Mouse (Mus musculus): ENCODE measurements at regions not wholly inside any gene's neighbourhood (a gene's known extent, or its start where the extent isn't known, plus 50 kb on each side); places are given as distances from the start of the nearest gene placed in this dataset.

- Histone ChIP-seq H3K27me3 (ENCODE audit: control insufficient read depth, insufficient read depth, low read length) (no peaks in the 10 kb centered on the region), H3K4me2 (ENCODE audit: low read length) (no peak overlapping the region), H3K4me1 (ENCODE audit: control insufficient read depth in 2 of 2, insufficient read depth in 2 of 2, low read length in 2 of 2) (no peaks in the 10 kb centered on the region), H3K36me3 (ENCODE audit: control insufficient read depth, insufficient read depth, low read length) (no peaks in the 10 kb centered on the region), H3K9ac (ENCODE audit: low read length) (no peak overlapping the region), H3K4me3 (ENCODE audit: control insufficient read depth in 1 of 2, insufficient read depth in 1 of 2, low read depth in 1 of 2, low read length in 2 of 2) (no peak overlapping the region), H3K27ac (replicated peaks in 1 of 2; ENCODE audit: control insufficient read depth in 1 of 2, insufficient read depth in 1 of 2, low read depth in 2 of 2, low read length in 2 of 2) (no peak overlapping the region), H3K9me3 (ENCODE audit: control insufficient read depth, low read length) (peaks cover 6% of the 10 kb centered on the region; the same call in 1 of the 2 replicates)
- ATAC-seq (ENCODE audit: insufficient number of reproducible peaks, insufficient read depth, low FRiP score, low read depth), result no peak
- whole genome bisulfite sequencing, result 44% methylated on average over 4 of the region's 4 CpGs
These were observed 226.6 kb upstream of the Cwc22 start for GRCm38 (mm10) chr2:78172819-78173218.

GRCm38 (mm10) chr2:78170162-78170747, 224.1 kb upstream of the Cwc22 start:
- H3K9ac ChIP-seq (ENCODE audit: low read length), result no peak overlapping the region
- no peak for ATAC-seq (ENCODE audit: insufficient number of reproducible peaks, insufficient read depth, low FRiP score, low read depth)
- no peaks in the 10 kb centered on the region for H3K4me1 ChIP-seq (ENCODE audit: control insufficient read depth in 2 of 2, insufficient read depth in 2 of 2, low read length in 2 of 2)
- H3K27me3 ChIP-seq (ENCODE audit: control insufficient read depth, insufficient read depth, low read length), result no peaks in the 10 kb centered on the region
- H3K36me3 ChIP-seq (ENCODE audit: control insufficient read depth, insufficient read depth, low read length), result no peaks in the 10 kb centered on the region
- H3K4me3 ChIP-seq (ENCODE audit: control insufficient read depth in 1 of 2, insufficient read depth in 1 of 2, low read depth in 1 of 2, low read length in 2 of 2), result no peak overlapping the region
- H3K27ac ChIP-seq (replicated peaks in 1 of 2; ENCODE audit: control insufficient read depth in 1 of 2, insufficient read depth in 1 of 2, low read depth in 2 of 2, low read length in 2 of 2), result no peak overlapping the region
- H3K4me2 ChIP-seq (ENCODE audit: low read length), result no peak overlapping the region
- H3K9me3 ChIP-seq (ENCODE audit: control insufficient read depth, low read length), result no peaks in the 10 kb centered on the region
- 75% methylated on average over 6 of the region's 6 CpGs for WGBS

GRCm38 (mm10) chr2:78165429-78165828, 219.3 kb upstream of the Cwc22 start:
- Histone ChIP-seq H3K4me2 (ENCODE audit: low read length) (no peak overlapping the region), H3K36me3 (ENCODE audit: control insufficient read depth, insufficient read depth, low read length) (no peaks in the 10 kb centered on the region), H3K4me1 (ENCODE audit: control insufficient read depth in 2 of 2, insufficient read depth in 2 of 2, low read length in 2 of 2) (no peaks in the 10 kb centered on the region), H3K9ac (ENCODE audit: low read length) (no peak overlapping the region), H3K4me3 (ENCODE audit: control insufficient read depth in 1 of 2, insufficient read depth in 1 of 2, low read depth in 1 of 2, low read length in 2 of 2) (no peak overlapping the region), H3K27me3 (ENCODE audit: control insufficient read depth, insufficient read depth, low read length) (no peaks in the 10 kb centered on the region), H3K9me3 (ENCODE audit: control insufficient read depth, low read length) (no peaks in the 10 kb centered on the region), H3K27ac (replicated peaks in 1 of 2; ENCODE audit: control insufficient read depth in 1 of 2, insufficient read depth in 1 of 2, low read depth in 2 of 2, low read length in 2 of 2) (no peak overlapping the region)
- 80% methylated on average over 13 of the region's 13 CpGs for WGBS
- ATAC-seq (ENCODE audit: insufficient number of reproducible peaks, insufficient read depth, low FRiP score, low read depth), result no peak

GRCm38 (mm10) chr2:78159877-78160485, 213.8 kb upstream of the Cwc22 start:
- Histone ChIP-seq H3K27ac (replicated peaks in 1 of 2; ENCODE audit: control insufficient read depth in 1 of 2, insufficient read depth in 1 of 2, low read depth in 2 of 2, low read length in 2 of 2) (no peak overlapping the region), H3K9ac (ENCODE audit: low read length) (no peak overlapping the region), H3K27me3 (ENCODE audit: control insufficient read depth, insufficient read depth, low read length) (no peaks in the 10 kb centered on the region), H3K9me3 (ENCODE audit: control insufficient read depth, low read length) (no peaks in the 10 kb centered on the region), H3K4me1 (ENCODE audit: control insufficient read depth in 2 of 2, insufficient read depth in 2 of 2, low read length in 2 of 2) (no peaks in the 10 kb centered on the region), H3K36me3 (ENCODE audit: control insufficient read depth, insufficient read depth, low read length) (no peaks in the 10 kb centered on the region), H3K4me3 (ENCODE audit: control insufficient read depth in 1 of 2, insufficient read depth in 1 of 2, low read depth in 1 of 2, low read length in 2 of 2) (no peak overlapping the region), H3K4me2 (ENCODE audit: low read length) (no peak overlapping the region)
- no peak for ATAC-seq (ENCODE audit: insufficient number of reproducible peaks, insufficient read depth, low FRiP score, low read depth)
- WGBS, result 61% methylated on average over 3 of the region's 3 CpGs

GRCm38 (mm10) chr2:78110335-78110734, 164.2 kb upstream of the Cwc22 start:
- H3K27ac ChIP-seq (replicated peaks in 1 of 2; ENCODE audit: control insufficient read depth in 1 of 2, insufficient read depth in 1 of 2, low read depth in 2 of 2, low read length in 2 of 2), result no peak overlapping the region
- no peak for ATAC-seq (ENCODE audit: insufficient number of reproducible peaks, insufficient read depth, low FRiP score, low read depth)
- no peak overlapping the region for H3K4me3 ChIP-seq (ENCODE audit: control insufficient read depth in 1 of 2, insufficient read depth in 1 of 2, low read depth in 1 of 2, low read length in 2 of 2)
- H3K9me3 ChIP-seq (ENCODE audit: control insufficient read depth, low read length), result no peaks in the 10 kb centered on the region
- H3K9ac ChIP-seq (ENCODE audit: low read length), result no peak overlapping the region
- no peaks in the 10 kb centered on the region for H3K36me3 ChIP-seq (ENCODE audit: control insufficient read depth, insufficient read depth, low read length)
- no peak overlapping the region for H3K4me2 ChIP-seq (ENCODE audit: low read length)
- H3K27me3 ChIP-seq (ENCODE audit: control insufficient read depth, insufficient read depth, low read length), result no peaks in the 10 kb centered on the region
- no peaks in the 10 kb centered on the region for H3K4me1 ChIP-seq (ENCODE audit: control insufficient read depth in 2 of 2, insufficient read depth in 2 of 2, low read length in 2 of 2)
- 65% methylated on average over 3 of the region's 3 CpGs for WGBS

- H3K9ac ChIP-seq (ENCODE audit: low read length), result no peak overlapping the region
- no peak overlapping the region for H3K4me2 ChIP-seq (ENCODE audit: low read length)
- ATAC-seq (ENCODE audit: insufficient number of reproducible peaks, insufficient read depth, low FRiP score, low read depth), result no peak
- H3K36me3 ChIP-seq (ENCODE audit: control insufficient read depth, insufficient read depth, low read length), result no peaks in the 10 kb centered on the region
- H3K27ac ChIP-seq (replicated peaks in 1 of 2; ENCODE audit: control insufficient read depth in 1 of 2, insufficient read depth in 1 of 2, low read depth in 2 of 2, low read length in 2 of 2), result no peak overlapping the region
- H3K9me3 ChIP-seq (ENCODE audit: control insufficient read depth, low read length), result no peaks in the 10 kb centered on the region
- 80% methylated on average over 2 of the region's 2 CpGs for WGBS
- no peaks in the 10 kb centered on the region for H3K27me3 ChIP-seq (ENCODE audit: control insufficient read depth, insufficient read depth, low read length)
- H3K4me3 ChIP-seq (ENCODE audit: control insufficient read depth in 1 of 2, insufficient read depth in 1 of 2, low read depth in 1 of 2, low read length in 2 of 2), result no peak overlapping the region
- H3K4me1 ChIP-seq (ENCODE audit: control insufficient read depth in 2 of 2, insufficient read depth in 2 of 2, low read length in 2 of 2), result no peaks in the 10 kb centered on the region
These were observed 149.4 kb upstream of the Cwc22 start for GRCm38 (mm10) chr2:78095536-78095935.

- H3K4me1 ChIP-seq (ENCODE audit: control insufficient read depth in 2 of 2, insufficient read depth in 2 of 2, low read length in 2 of 2), result no peaks in the 10 kb centered on the region
- no peak overlapping the region for H3K4me2 ChIP-seq (ENCODE audit: low read length)
- ATAC-seq (ENCODE audit: insufficient number of reproducible peaks, insufficient read depth, low FRiP score, low read depth), result no peak
- H3K27ac ChIP-seq (replicated peaks in 1 of 2; ENCODE audit: control insufficient read depth in 1 of 2, insufficient read depth in 1 of 2, low read depth in 2 of 2, low read length in 2 of 2), result no peak overlapping the region
- H3K36me3 ChIP-seq (ENCODE audit: control insufficient read depth, insufficient read depth, low read length), result no peaks in the 10 kb centered on the region
- H3K27me3 ChIP-seq (ENCODE audit: control insufficient read depth, insufficient read depth, low read length), result no peaks in the 10 kb centered on the region
- H3K9ac ChIP-seq (ENCODE audit: low read length), result no peak overlapping the region
- H3K9me3 ChIP-seq (ENCODE audit: control insufficient read depth, low read length), result no peaks in the 10 kb centered on the region
- H3K4me3 ChIP-seq (ENCODE audit: control insufficient read depth in 1 of 2, insufficient read depth in 1 of 2, low read depth in 1 of 2, low read length in 2 of 2), result no peak overlapping the region
These were observed 148.7 kb upstream of the Cwc22 start for GRCm38 (mm10) chr2:78094921-78095320.

Measured in heart, embryonic 14.5 days (tissue).